Mouse (Mus musculus) megakaryocyte, adult 5-6 weeks (primary cell): Measurements from ENCODE around the gene Ovgp1. TPM values are rescaled to one million over a fixed set of nuclear protein-coding genes. Genes with fewer than 3 reads are reported as not detected.
A peak's percentile ranks its signal among the peaks of the same experiment; 100 is the strongest.
"Not testable (repeated sequence)": the region's sequence is repeated elsewhere in the genome, so short reads cannot be mapped to it uniquely, and the experiment has no call there.

Experiments
- ATAC-seq: 2 replicates; pipeline ENCODE4 v1.8.0; 2016; ENCODE audit warnings: mild to moderate bottlenecking, inconsistent platforms; ENCODE audit not compliant: poor library complexity, severe bottlenecking
- total RNA-seq, 2 experiments: library from RNA; stranded (forward) in 1 of 2; stranded (reverse) in 1 of 2; fragments of 153-499, 151-499 nt in 1 of 2; fragments of 221-1000, 200-1000 nt in 1 of 2; gene quantifications; 2 replicates each; pipeline versions ENCODE4 v1.2.3 to v1.2.4; 2015 to 2017

Gene Ovgp1
- total RNA-seq (2015) = 6.0 and 18.8 TPM in 2 replicates
- total RNA-seq (2017) = 3.0 and 5.4 TPM in 2 replicates

DNA sequence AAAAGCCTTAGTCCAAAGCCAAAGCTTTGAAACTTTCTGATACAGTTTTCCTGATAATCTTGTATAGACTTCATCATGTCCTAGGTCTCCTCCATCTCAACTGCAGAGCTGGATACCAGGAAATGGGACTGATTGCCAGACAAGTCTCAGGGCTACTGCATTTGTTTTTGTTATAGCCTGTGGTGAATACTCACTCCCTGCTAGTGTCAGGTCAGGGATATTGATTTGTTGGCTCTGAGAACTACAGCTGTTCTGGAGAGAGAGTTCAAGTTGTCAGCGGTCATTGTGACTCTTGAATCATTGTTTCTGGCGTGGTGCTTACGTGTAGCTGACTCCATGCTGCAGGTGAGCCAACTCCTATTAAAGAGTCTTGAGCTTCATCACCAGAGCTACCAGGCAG is at the start of gene Ovgp1:
Ovgp1 (plus strand) TSS at position 301 of the 400 bp plus-strand sequence.
- ATAC-seq = no peak

DNA sequence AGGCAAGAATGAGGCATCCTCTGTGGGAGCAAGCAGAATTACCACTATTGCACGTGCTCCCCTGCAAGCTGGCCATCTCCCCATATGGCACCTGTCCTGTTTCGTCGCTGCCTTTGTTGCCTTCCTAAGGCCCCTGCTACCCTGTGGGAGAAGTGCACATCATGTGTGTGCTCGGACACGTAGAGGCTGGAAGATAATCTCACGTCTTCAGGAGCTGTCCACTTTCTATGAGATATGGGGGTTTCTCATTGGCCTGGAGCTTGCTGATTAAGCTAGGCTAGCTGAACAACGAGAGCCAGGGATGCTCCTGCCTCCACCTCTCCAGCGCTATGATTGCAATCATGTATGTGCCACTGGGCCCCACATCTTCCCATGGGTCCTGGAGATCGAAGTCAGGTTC is 48.9 kb upstream of the Ovgp1 start:
- no peak for ATAC-seq

DNA sequence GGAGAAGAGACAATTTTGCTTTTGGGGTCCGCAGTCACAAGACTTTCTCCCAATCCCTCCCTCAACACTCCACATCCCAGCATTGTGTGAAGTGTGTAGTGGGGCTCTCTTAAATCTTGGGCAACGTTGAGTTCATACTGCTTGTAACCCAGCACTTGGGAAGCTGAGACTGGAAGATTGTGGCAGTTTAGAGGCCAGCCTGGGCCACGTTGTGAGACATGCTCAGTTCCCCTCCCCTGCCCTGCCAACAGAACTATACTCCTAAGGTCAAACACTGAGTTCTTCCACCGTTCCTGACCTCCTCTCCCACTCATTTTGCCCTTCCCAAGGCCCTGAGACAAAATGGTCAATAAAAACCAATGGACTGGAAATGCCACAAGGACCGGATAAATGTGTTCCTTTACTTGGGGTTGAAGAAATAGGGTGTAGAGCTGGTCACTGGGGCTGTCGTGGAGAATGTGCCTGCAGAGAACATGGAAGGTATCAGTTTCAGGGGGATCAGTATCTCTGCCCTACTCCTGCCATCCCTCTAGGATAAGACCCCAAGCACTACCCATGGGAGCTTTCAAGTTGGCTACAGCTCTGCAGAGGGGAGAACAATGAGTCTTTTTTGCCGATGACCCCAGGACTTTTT is 45.8 kb upstream of the Ovgp1 start:
- ATAC-seq = no peak

DNA sequence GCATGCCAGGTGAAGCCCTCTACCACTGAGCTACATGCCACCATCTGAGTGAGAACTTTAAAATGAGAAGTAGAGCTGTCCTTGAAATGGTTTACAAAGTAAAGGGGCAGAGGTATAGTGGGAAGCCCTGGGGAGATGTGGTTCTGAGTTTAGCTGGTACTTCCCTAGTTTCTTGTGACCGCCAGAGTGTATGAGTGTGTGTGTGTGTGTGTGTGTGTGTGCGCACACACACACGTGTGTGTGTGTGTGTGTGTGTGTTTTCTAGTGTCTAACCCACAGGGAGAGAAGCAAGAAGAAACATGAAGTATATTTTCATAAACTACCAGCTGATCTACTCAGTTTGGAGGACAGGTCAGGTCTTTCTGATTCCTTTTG is 45.3 kb upstream of the Ovgp1 start:
- ATAC-seq = no peak

DNA sequence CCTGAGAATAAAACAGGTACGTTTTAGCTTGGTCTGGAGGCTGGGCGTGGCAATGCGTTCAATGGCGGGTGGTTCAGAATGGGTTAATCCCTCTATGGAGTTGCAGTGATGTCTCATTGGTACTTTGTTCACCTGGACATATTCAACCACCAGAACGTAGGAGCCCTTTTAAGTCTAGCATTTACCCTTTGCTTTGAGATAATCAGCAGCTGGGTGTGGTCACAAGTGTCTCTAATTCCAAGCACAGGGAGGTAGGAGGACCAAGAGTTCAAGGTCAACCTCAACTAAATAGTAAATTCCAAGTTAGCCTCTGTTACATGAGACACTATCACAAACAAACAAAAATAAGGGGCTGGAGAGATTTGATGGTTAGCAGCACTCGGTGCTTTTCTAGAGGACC is 44.7 kb upstream of the Ovgp1 start:
- no peak for ATAC-seq

DNA sequence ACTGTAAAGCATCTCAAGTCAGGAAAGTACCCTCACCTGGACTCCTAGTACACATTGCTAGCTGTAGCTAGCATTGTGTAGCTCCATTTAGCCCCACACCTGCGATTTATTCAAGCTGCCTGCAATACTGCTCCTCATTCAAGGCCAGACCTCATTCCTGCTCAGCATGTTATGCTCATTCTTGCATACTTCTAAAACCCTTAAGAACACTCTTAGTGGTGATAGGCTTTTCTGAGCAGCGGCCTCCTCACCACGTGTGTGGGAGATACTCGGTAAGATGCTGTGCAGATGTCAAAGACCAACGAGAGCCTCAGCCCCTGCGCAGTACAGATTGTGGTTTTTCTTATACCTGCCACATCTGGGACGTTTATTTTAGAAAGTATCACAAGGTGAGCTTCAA is 43.7 kb upstream of the Ovgp1 start:
- ATAC-seq = no peak

DNA sequence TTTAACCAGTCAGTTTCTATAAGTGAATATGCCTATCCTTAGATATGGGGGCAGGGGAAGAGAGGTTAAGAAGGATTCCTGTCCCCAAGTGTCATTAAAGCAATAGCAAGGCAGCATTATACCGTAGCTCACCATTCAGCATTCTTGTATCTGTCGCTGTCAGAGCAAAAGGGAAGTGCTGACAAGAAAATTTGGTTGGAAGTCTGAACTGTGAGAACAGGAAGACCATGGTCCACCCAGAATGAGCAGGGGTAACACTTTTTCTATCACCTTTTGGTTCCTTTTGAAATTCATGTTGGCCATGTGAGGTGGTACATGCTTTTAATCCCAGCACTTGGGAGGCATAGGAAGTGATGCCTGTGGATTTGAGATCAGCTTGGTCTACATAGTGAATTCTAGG is 42.4 kb upstream of the Ovgp1 start:
- ATAC-seq = peak; percentile 45

DNA sequence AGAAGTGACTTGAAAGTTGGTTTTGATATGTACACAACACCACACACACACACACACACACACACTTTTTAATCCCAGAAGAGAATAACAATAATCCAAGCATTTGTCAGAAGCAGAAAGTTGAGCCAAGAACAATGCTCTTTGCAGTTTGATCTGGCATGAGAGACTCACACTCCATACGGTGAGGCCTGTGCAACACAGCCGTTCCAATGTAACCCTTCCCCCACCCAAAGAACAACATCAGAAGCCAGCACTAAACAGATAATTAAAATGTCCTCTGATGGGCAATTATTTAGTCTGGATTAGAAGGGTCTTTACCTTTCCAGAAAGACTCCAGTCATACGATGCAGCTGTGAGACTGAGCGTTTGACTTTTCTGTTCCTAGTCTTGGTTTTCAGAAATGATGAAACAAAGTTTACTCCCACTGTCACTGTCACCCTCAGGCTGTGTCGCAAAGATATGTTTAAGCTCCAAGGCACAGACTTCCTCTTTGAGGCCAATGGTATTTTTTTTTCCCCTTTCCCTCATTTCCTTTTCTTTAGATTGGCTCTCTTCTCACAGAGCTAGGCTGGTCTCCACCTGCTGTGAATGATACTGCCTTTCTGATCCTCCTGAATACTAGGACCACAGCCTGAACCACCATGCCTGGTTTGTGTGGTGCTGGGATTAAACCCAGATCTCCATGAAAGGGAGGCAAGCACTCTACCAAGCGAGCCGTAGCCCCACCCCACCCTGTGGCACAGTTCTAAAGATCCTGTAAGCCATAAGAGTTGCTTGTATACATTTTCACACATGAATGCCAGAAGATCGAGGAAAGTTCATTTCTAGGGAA is 41.1 kb upstream of the Ovgp1 start, which contains the start of gene I830077J02Rik:
I830077J02Rik (minus strand) TSS at position 425 of the 832 bp plus-strand sequence.
- peak; percentile 86 for ATAC-seq

DNA sequence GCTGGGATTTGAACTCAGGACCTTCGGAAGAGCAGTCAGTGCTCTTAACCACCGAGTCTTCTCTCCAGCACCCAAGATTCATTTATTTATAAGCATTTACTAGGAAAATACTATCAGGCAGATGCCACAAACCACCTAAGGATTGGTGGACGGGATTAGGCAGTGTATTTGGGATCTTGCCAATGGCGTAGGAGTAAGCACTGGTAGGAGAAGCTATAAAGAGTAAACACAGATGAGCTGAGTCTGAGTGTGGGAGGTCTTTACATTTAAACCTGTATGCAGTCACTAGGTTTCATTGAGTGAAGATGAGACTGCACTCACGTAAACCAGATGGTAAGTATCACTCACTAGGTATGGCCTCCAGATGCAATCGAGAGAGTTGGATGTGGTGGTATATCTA is 39.6 kb upstream of the Ovgp1 start:
- no peak for ATAC-seq

DNA sequence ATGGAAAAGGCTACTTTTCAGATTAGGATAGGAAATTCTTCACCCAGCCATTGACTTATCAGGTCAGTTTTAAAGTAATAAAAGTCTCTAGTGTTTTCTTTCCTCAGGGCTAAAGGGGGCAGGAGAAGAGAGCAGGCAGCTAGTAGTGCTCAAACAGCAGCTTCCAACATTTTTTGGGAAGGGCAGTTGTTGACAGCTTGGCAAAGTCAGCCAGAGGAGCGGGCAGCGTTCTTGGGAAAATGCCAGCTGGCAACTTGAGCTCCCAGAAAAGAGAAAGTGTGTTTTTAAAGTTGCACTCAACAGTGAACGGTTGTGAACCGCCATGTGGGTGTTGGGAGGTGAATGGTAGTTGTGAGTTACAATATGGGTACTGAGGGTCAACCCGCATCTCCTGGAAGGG is 38.5 kb upstream of the Ovgp1 start:
- no peak for ATAC-seq

DNA sequence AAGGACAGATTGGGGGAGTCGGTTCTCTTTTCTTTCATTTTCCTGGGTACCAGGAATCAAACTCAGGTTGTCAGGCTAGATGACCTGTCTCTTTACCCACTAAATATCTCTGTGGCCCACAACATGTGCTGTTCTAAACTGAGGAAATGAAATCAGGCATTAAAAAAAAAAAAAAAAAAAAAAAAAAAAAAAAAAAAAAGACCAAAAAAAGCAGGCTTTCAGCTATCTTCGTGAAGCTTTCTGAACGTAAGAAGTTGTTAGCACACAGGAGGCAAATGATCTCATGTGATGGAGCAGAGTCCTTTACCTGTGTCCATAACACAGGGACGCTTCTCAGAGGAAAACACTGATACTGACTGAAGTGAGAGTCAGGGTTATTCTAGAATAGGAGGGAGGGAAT is 37.4 kb upstream of the Ovgp1 start:
- no peak for ATAC-seq

DNA sequence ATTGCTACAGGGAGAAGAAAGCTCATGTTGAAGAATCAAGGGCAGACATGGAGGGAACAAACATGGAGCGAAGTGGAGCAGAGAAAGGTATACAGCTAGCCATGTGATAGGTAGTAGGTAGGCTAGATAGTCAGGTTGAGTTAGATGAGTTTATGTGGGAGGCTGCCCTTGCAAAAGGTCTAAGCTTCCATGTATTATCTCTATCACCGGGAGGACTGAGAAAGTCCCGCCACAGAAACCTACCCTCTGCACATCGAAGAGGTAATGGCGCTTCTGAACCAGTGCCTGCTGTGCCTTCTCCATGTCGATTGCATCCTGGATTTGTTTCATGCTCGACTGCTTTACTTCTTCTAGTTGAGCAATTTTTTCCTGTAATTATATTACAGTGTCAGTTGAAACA is 22.2 kb upstream of the Ovgp1 start:
- no peak for ATAC-seq

DNA sequence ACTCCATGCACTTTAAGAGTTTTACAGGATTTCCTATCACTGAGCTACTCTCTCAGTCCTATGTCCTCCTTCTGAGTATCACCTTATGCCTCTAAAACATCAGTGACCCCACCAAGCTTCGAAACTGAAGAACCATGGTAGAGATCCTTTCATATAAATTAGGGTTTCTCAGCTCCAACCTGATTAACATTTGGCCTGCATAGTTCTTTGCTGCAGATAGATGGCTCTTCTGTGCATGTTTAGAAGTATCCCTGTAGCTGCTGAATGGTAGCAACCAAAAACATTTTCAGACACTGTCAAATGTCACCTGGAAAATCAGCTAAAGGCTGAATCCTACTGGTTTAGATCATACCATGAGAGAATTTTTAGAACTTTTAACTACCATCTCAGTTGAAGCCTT is 16.3 kb upstream of the Ovgp1 start:
- ATAC-seq = no peak

DNA sequence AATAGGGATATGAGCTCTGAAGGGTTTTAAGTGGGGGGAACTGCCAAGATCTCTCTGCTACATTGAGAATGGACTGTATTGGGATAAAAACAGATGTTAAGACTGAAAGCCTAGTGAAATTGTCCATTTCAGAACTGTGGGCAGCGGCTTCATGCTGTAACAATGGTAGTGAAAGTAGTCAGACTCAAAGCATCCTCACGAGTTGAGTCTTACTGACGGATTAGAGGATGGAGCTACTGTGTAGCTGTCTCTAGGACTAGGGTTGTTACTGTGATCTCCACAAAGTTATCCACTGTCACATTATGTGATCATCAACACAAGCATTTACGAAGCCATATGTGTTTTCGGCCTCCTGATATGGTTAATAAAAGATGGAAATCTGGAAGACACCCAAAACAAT is 15.3 kb upstream of the Ovgp1 start:
- no peak for ATAC-seq

DNA sequence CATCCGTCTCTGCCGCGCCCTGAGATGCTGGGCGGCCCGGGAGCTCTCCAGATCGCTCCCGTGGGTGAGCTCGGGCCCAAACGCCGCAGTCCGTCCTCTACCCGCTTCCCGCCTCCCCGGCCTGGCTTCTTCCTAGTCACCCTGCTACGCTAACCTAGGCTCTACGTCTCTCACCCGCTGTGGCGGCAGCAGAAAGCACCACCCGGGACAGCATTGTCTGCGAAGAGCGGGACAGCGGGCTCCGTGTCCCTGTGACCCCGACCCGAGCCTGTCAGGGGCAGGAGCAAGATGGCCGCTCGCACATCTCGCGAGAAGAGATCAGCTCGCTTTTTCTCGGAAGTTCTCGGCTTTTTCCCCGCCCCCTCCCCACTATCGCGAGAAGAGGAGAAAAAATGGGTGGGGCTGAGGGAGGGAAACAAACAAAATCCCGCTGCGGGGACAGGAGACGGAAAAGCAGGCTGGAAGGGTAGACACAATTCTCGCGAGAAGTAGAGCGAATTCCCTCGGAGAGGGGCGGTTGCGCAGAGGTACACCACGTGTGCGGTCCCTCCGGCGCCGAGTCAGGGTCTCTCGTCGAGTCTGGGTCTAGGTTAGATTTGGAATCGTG is 14.4 kb upstream of the Ovgp1 start, which contains the start of gene Wdr77:
Wdr77 (plus strand) TSS at position 396 of the 607 bp plus-strand sequence.
- ATAC-seq = peak; percentile 90

DNA sequence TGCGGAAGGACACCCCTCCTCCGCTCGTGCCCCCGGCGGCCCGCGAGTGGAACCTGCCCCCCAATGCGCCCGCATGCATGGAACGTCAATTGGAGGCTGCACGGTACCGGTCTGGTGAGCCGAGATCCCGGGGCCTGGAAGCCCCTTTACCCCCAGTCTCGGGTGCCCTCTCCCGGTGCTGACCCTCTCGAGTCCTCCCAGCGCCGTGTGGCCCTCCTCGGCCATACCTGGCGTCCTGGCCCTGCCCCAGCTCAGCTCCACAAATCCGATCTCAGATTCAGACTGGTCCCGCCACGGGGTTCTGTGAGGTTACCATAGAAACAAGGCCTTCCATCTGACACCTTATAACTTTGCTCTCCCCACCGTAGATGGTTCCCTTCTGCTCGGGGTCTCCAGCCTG is 13.9 kb upstream of the Ovgp1 start:
- ATAC-seq = no peak

DNA sequence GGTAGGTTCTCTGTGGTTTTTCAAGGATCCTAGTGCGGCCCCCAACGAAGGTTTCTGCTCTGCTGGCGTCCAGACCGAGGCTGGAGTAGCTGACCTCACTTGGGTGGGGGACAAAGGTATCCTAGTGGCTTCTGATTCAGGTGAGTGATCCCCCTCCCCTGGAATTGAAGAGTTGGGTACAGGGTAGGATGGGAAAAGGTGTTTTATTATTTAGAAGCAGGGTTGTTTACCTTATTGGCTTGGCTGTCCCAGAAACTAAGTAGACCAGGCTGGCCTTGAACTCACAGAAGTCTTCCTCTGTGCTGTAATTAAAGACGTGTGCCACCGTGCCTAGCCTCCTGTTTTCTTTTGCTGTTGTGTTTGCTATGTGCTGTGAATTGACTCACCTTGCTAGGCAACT is 13.5 kb upstream of the Ovgp1 start, which contains the start of gene Atp5f1:
Atp5f1 (minus strand) TSS at position 101 of the 400 bp plus-strand sequence.
- ATAC-seq = no peak

DNA sequence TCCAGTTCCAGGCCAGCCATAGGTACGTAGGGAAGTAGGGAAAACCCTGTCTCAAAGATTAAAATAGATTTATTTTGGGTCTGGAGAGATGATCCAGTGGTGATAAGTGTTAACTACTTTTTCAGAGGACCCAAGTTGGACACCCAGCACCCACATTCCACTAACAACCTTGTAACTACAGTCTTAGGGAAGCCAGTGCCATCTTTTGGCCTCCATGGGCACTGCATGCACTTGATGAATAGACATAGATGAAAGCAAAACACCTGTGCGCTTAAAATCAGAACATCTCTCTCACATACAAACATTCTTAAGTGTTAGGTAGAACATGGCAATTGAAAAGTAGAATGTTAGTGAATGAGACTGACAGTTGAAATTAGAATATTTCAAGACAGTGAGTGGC is 12.8 kb upstream of the Ovgp1 start:
- ATAC-seq = no peak

DNA sequence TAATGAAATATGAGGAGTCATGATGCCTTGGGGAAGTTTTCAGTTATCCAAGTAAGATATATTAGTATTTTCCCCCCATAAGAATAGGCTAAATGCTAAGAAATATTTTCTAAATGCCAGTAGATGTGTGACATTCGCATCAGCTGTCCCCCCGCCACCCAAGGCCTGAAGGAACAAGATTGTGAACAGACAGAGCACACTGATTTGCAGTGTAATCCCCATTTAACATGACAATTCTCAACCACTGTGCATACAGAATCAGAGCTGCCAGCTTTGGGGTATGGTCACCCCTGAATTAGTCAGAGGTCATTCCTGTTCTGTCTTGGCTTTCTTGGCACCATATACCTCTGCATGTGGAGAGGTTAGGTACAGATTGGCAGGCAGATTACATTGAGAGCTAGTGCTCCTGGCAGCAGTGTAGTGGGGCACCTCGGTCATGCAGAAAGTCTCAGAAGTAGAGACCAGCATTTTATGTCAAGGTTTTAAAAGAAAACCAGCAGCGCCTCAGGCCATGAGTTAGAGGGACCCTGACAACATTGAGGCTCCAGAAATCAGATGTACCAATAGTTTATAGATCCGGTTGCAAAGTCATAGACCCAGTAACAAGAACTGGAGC is 1.6 kb upstream of the Ovgp1 start:
- ATAC-seq = no peak

DNA sequence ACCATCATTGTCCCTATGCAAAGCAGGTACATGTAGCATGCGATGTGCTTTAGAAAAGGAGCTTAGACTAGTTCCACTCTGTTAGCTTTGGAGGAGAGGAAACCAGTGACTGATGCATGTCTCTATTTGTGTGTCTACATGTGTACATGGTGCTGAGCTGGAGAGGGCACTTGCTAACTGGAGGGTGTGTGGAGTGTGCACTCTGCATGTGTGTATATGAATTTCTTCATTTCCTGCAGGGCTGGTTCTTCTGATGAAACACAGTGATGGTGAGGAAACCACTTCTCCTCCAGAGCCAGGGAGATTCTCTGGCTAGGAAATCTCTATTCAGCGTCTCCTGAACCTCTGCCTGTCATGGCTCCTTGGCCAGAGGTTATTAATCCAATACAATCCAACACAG is 663 bp downstream of the Ovgp1 start:
- peak; percentile 97 for ATAC-seq

DNA sequence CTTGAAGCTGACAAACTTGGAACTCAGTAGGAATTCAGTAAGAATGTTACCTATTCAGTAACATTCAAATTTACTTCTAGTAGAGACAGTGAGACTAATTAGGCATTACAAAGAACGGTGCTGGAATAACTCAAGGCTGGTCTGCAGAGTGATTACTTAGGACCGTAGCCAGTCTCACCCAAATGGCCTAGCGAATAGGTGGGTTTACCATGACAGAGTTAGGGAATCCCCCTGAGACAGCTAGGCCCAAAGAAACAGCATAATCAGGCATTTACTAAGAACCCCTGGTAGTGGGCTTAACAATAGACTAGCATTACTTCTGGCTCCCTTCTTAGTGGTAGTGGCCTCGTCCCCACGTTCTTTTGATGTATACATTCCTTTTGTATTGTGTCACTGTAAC is 16.1 kb downstream of the Ovgp1 start:
- not testable (repeated sequence) for ATAC-seq
